Mouse (Mus musculus) fat pad, adult 2 months (tissue): ENCODE data around the gene Orm2.

Experiments
- DNase-seq: peaks from one replicate; pipeline ENCODE4 v3.0.0-alpha.2; 2011; ENCODE audit warnings: low read depth, low spot score; ENCODE audit errors: extremely low read depth

Gene Orm2

GRCm38 (mm10) chr4:63404205-63404604 lies 42.0 kb downstream of the Orm2 start:
- no peak for DNase-seq

GRCm38 (mm10) chr4:63405051-63405450 lies 42.8 kb downstream of the Orm2 start:
- no peak for DNase-seq

DNA sequence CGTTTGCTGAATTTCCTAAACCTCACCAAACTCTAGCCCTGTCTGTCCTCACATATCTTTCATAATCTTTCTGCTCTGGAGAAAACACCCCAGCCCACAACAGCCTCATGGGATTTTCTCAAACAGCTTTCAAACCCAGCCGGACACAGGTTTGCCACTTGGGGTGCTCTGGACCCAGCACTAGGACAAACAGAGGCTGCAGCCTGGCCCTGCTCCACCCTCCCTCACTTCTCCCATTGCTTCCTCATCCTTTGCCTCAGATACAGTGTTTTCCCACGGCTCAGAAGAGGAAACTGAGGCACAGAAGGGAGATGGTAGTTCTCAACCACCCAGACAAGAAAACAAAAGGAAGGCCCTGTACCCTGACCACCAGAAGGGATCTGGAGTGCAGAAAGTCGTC lies 43.4 kb downstream of the Orm2 start:
- no peak for DNase-seq

DNA sequence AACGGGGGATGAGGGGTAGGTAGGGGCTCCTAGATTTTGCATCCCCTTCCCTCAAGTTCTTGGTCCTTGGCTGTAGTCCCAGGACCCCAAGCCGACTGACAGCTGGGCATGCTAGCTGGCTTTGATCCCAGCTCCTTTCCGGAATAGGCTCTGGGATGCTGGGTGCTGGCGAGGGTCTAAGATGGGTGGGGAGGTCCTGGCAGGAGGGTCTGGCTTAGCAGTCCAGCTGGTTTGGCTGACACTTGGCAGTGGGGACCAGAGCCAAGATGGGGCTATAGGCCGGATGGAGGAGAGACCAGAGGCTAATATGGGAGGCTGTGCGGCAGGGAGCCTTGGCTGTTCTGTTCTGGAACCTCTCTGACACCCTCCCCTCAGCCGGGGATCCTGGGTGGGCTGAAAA lies 46.0 kb downstream of the Orm2 start:
- DNase-seq: no peak

DNA sequence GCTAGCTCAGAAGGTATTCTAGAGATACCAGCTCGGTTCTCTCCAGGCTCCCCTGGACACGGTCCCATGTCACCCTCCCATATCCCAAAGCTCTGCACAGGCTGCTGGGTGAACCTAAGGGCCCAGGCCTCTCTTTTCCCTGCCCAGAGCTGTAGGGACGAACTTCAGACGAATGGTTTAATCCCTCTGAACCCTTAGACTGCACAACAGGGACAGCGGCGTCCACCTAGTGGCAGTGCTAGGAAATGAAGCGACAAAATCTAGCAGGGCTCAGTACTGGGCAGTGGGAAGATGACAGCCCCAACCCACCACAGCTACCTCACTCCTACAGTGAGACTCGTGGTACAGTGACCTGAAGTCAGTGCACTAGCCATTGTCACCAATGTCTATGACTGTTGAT lies 46.4 kb downstream of the Orm2 start:
- no peak for DNase-seq

DNA sequence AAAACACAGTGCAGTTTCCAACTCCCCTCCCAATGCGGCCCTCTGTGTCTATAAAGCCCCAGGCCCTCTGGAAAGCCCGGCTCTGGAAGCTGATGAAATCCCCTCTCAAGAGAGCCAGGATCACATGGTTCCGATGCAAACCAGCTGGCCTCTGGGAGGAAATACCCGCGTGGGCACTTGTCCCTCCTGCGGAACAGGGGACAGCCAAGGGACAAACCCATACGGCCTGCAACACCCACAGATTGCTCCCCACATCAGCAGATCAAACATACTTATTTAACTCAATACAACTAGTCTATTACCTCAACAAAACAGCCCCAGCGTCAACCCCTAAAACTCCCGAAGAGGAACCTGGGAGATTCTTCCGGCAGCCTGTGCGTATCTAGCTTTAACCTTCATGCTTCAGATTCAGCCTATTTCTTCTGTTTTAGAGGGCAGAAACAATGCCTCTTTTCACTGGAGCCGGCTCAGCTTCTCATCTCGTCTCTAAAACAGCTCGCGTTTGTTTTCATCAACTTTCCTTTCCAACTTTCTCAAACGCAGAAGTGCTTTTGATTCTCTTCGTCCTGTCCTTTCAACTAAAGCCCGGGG lies 47.2 kb downstream of the Orm2 start:
- no peak for DNase-seq

- no peak for DNase-seq
These were observed 47.8 kb downstream of the Orm2 start for GRCm38 (mm10) chr4:63409908-63410582.

- DNase-seq: peak; percentile 33
These were observed 48.3 kb downstream of the Orm2 start for GRCm38 (mm10) chr4:63410583-63410934.

GRCm38 (mm10) chr4:63411222-63411621 lies 49.0 kb downstream of the Orm2 start:
- no peak for DNase-seq

- DNase-seq: no peak
These were observed 52.7 kb downstream of the Orm2 start for GRCm38 (mm10) chr4:63414951-63415350.
